Mouse (Mus musculus): ENCODE data around the gene Syne1. TPM values are rescaled to one million over a fixed set of nuclear protein-coding genes. Genes with fewer than 3 reads are reported as not detected.

Gene Syne1
- polyA plus RNA-seq, 1 experiment = 52.0 TPM

DNA sequence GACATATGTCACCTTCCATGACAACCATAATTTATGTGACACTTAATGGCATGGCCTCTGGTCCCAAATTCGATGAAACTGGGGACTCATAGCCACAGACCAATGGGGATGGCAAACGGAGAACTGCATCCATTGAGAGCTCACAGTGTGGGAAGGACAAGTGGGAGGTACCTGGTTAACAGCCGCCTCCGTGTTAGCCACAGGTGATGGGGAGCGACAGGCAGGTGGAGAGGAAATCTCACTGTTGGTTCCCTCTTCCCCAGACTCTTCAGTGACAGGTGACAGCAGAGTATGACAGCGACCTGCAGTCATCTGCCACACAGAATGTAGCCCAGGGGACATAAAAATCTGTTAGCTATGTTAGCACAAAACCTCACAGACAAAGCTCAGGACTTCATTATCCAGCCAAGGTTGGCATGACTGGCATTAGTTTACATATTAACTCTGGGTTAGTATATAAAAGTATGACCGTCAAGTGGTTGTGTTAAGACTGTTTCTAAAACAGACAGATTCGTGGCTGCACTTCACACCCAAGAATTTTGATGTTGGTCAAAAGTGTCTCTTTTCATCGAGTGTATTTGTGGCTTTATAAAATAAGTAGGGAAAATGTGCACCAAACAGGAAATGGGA is 358.3 kb downstream of the Syne1 start:
- 76% methylated on average over 9 of the region's 9 CpGs for WGBS
- no peak for TF ChIP-seq POLR2A (IDR thresholded peaks at IDR 0.05; ENCODE audit: borderline replicate concordance, extremely low read depth, low read depth, low read length)
- TF ChIP-seq CTCF (IDR thresholded peaks at IDR 0.05; ENCODE audit: insufficient read depth, low read length) = no peak
- Histone ChIP-seq H3K4me3 (replicated peaks; ENCODE audit: extremely low read depth, low read depth, low read length) (no peak overlapping the region), H3K4me1 (ENCODE audit: control insufficient read depth, insufficient read depth, low read length) (0 out of 2 replicates have a peak, but pooled peaks cover 2% of the 10 kb centered on the region)
- DNase-seq = no peak

DNA sequence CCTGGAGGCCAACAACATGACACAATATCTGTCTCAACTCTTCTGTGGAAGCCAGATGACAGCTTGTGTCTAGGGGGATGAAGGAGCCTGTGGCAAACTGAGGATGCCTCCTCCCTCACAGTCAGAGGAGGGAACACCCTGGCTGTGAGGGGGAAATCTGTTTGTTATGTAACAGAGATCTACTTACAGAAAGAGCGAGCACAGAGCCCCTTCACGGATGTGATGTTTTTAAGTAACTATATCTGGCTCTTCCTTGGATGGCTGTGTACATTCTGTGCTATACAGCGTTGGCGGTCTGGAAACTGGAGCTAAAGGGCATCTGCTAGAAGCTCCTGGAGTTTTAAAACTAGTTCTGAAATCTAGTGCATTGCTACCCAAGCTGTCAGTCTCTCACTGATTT is 360.5 kb downstream of the Syne1 start:
- TF ChIP-seq POLR2A (IDR thresholded peaks at IDR 0.05; ENCODE audit: borderline replicate concordance, extremely low read depth, low read depth, low read length) = no peak
- TF ChIP-seq CTCF (IDR thresholded peaks at IDR 0.05; ENCODE audit: insufficient read depth, low read length) = no peak
- no peak for DNase-seq
- 66% methylated on average over 4 of the region's 4 CpGs for WGBS
- no peak overlapping the region for H3K4me3 ChIP-seq (replicated peaks; ENCODE audit: extremely low read depth, low read depth, low read length)
- H3K4me1 ChIP-seq (ENCODE audit: control insufficient read depth, insufficient read depth, low read length) = 0 out of 2 replicates have a peak, but pooled peaks cover 2% of the 10 kb centered on the region

DNA sequence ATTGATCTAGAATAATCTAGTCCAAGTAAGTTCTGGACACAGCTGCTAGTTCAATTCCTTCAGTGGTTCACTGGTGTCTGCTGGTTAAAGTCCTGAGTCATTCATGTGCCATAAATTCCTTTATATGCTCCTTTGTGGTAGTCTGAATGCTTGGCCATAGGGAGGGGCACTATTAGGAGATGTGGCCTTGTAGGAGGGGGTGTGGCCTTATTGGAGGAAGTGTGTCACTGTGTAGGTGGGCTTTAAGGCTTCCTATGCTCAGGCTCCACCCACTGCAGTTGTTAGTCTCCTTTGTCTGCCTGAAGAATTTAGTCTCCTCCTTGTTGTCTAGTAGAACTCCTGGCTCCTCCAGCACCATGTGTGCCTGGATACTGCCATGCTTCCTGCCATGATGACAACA is 362.4 kb downstream of the Syne1 start:
- TF ChIP-seq POLR2A (IDR thresholded peaks at IDR 0.05; ENCODE audit: borderline replicate concordance, extremely low read depth, low read depth, low read length) (no peak), CTCF (IDR thresholded peaks at IDR 0.05; ENCODE audit: insufficient read depth, low read length) (no peak)
- Histone ChIP-seq H3K4me3 (replicated peaks; ENCODE audit: extremely low read depth, low read depth, low read length) (no peak overlapping the region), H3K4me1 (ENCODE audit: control insufficient read depth, insufficient read depth, low read length) (no peaks in the 10 kb centered on the region)
- no peak for DNase-seq

DNA sequence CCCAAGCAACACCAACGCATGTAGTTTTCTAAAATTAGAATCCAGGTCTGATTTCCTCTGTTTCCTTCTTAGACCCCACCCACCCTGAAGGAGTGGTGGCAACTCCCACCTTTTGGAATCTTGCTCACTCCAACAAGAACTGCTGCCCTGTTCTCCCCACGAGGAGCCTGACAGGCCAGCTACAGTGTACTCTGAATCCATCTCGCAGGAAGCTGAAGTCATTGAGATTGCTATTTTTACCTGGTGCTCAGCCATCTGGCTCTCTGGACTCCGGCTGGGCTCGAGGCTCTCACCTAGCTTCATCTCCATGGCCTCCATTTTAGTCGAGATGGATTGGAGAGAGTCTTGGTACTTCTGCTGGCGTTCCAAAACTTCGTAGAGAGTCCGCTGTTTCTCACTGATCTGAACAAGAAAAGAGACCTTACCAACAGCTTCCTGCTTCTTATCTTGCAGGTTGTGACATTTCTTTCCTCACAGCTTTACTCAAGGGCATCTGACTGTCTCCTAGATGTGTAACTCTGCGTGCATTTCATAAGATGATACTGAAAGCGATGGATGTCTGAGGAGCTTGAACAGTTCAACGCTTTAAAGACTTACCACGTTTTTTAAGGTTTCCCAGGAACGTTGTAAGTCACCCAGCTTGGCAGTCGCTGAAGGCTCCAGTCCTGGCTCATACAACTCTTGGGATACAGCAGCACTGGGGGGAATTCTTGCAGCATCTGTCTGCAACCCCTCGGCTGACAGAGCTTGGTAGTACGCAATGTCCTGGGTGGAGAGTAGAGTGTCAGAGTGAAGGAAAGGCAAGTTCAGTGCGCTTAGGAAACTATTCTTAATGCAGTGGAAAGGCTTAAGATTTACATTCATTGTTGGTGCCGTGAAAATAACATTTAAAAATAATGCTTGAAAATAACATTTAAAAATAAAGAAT is 365.9 kb downstream of the Syne1 start:
- WGBS = 60% methylated on average over 19 of the region's 19 CpGs
- no peak for TF ChIP-seq CTCF (IDR thresholded peaks at IDR 0.05; ENCODE audit: insufficient read depth, low read length)
- no peak for TF ChIP-seq POLR2A (IDR thresholded peaks at IDR 0.05; ENCODE audit: borderline replicate concordance, extremely low read depth, low read depth, low read length)
- DNase-seq = no peak
- no peaks in the 10 kb centered on the region for H3K4me1 ChIP-seq (ENCODE audit: control insufficient read depth, insufficient read depth, low read length)
- H3K4me3 ChIP-seq (replicated peaks; ENCODE audit: extremely low read depth, low read depth, low read length) = no peak overlapping the region

DNA sequence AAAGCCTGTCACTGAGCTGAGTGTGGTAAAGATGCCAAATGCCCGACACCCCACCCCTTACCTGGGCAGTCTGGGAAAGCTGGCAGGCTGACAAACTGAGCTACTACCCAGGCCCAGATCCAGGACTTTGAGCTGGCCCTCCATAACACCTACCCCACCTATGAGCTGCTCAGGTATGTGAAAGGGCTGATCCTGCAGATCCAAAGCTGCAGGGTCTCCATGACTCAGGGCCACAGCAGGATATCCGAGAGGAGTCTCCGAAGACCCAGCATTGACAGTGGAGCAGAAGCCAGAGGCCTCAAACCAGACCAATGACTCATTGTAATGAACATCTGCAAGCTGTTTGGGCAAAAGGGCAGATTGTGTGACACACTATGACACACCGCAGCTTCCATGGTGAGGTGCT is 369.5 kb downstream of the Syne1 start:
- WGBS = 81% methylated on average over 4 of the region's 4 CpGs
- DNase-seq = no peak
- H3K4me1 ChIP-seq (ENCODE audit: control insufficient read depth, insufficient read depth, low read length) = no peaks in the 10 kb centered on the region; the same call in 1 of the 2 replicates
- TF ChIP-seq POLR2A (IDR thresholded peaks at IDR 0.05; ENCODE audit: borderline replicate concordance, extremely low read depth, low read depth, low read length) = no peak
- no peak for TF ChIP-seq CTCF (IDR thresholded peaks at IDR 0.05; ENCODE audit: insufficient read depth, low read length)
- H3K4me3 ChIP-seq (replicated peaks; ENCODE audit: extremely low read depth, low read depth, low read length) = no peak overlapping the region

DNA sequence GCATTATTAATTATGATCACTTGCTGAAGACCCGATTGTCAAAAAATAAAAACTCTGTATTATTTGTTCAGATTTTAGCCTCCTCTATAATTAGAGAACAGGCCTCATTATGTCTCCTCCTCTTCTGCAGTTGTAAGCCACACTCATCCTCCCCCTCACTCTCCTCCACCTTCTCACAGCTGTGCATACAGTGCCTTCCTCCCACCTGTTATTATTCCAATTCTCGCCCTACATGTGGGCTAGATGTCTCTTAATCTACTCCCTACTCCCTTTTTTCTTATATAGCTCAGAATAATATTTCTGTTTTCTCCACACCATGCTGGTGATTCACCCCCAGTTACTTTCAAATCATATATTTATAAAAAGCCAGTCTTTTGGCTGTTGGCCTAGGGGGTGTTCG is 371.4 kb downstream of the Syne1 start:
- 87% methylated on average over 3 of the region's 3 CpGs for WGBS
- DNase-seq = no peak
- Histone ChIP-seq H3K4me3 (replicated peaks; ENCODE audit: extremely low read depth, low read depth, low read length) (no peak overlapping the region), H3K4me1 (ENCODE audit: control insufficient read depth, insufficient read depth, low read length) (no peaks in the 10 kb centered on the region; the same call in 1 of the 2 replicates)
- TF ChIP-seq CTCF (IDR thresholded peaks at IDR 0.05; ENCODE audit: insufficient read depth, low read length) = no peak
- TF ChIP-seq POLR2A (IDR thresholded peaks at IDR 0.05; ENCODE audit: borderline replicate concordance, extremely low read depth, low read depth, low read length) = no peak

DNA sequence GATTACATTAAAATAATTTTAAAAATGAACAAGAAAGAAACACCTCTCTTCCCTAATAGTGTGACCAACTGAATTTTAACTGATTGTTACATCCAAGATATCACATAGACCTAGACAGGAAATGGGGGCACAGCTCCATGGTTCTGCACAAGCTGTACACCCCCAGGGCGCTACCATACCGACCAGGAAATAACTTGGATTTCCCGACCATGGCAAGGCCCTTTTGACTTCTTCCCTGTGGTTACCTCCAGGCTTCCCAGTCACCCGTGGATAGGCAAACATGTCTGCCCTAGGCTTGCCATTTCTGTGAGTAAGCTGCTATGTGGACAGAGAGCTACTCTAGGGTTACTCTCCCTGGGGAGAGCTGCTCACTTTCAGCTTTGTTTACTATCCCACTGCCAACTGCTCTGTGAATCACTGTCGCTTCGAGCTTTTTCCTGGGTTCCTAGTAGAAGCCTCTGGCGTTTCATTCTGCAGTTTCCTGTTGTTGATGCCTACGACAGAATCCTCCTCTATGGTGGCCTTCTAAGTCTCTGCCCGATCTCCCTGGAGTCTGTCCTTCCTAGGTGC is 373.8 kb downstream of the Syne1 start:
- 39% methylated on average over 9 of the region's 9 CpGs for WGBS

DNA sequence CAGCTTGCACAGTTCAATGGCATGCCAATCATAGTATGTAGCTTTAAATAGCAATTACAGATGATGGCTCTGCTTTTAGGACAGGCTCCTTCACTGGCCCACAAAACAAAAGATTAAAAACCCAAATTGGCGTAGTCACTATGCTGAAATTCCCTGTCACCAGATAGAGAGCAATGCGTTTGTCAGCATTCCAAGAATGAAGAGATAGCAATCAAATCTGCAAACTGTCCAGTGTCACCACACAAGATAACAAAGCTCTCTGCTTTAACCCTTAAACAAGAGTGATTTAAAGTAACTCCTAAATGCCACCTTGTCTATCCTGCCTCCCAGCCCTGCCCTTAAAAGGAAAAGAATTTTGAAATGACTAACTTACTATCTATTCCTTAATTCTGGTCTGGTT is 374.9 kb downstream of the Syne1 start:
- no peaks in the 10 kb centered on the region; the same call in 1 of the 2 replicates for H3K4me1 ChIP-seq (ENCODE audit: control insufficient read depth, insufficient read depth, low read length)
- no peak overlapping the region for H3K4me3 ChIP-seq (replicated peaks; ENCODE audit: extremely low read depth, low read depth, low read length)
- 35% methylated on average over 2 of the region's 2 CpGs for WGBS
- no peak for DNase-seq
- TF ChIP-seq POLR2A (IDR thresholded peaks at IDR 0.05; ENCODE audit: borderline replicate concordance, extremely low read depth, low read depth, low read length) (no peak), CTCF (IDR thresholded peaks at IDR 0.05; ENCODE audit: insufficient read depth, low read length) (no peak)

More for the DNA sequence above, 373.8 kb downstream of the Syne1 start:
- DNase-seq = no peak
- Histone ChIP-seq H3K4me1 (ENCODE audit: control insufficient read depth, insufficient read depth, low read length) (no peaks in the 10 kb centered on the region; the same call in 1 of the 2 replicates), H3K4me3 (replicated peaks; ENCODE audit: extremely low read depth, low read depth, low read length) (no peak overlapping the region)
- TF ChIP-seq CTCF (IDR thresholded peaks at IDR 0.05; ENCODE audit: insufficient read depth, low read length) (no peak), POLR2A (IDR thresholded peaks at IDR 0.05; ENCODE audit: borderline replicate concordance, extremely low read depth, low read depth, low read length) (no peak)

DNA sequence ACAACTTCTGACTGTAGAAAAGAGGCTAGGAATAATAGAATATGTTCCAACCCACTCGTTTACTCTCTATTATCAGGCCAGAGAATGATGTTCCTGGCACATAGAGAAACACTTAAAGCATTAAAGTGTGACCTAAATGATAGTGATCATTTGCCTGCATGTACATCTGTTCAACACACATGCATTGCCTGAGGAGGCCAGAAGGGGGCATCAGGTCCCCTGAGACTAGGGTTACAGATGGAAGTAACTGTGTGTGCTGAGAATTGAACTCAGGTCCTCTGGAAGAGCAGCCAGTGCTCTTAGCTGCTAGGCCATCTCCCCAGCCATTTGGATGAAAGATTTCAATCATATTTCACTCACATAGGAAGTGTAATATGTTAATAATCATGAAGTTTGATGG is 380.9 kb downstream of the Syne1 start:
- WGBS = 67% methylated on average over 1 of the region's 1 CpGs
- Histone ChIP-seq H3K4me1 (ENCODE audit: control insufficient read depth, insufficient read depth, low read length) (no peaks in the 10 kb centered on the region), H3K4me3 (replicated peaks; ENCODE audit: extremely low read depth, low read depth, low read length) (no peak overlapping the region)
- TF ChIP-seq POLR2A (IDR thresholded peaks at IDR 0.05; ENCODE audit: borderline replicate concordance, extremely low read depth, low read depth, low read length) (no peak), CTCF (IDR thresholded peaks at IDR 0.05; ENCODE audit: insufficient read depth, low read length) (peak; percentile 10; the same call in 1 of the 2 replicates)
- no peak for DNase-seq
